In genomic region chr1:131092173-131092572, GRCm38 (mm10) we compare ENCODE assay signal across 24 mouse cellular contexts. TPM values are rescaled to one million over a fixed set of nuclear protein-coding genes. Genes with fewer than 3 reads are reported as not detected.
DNase-seq lines count a peak whose midpoint lies in the region; ATAC-seq and TF ChIP-seq lines count a peak whose summit lies in the region.
"Had no signal": no experiment of that assay in that cellular context is flagged by ENCODE, and none has a peak within 500 bp of the region (broad histone marks: within the 10 kb centered on the region; RNA-seq: fewer than 3 reads in every experiment).

No protein-coding gene starts in this region.

- ATAC-seq in heart, embryonic 11.5 days (replicated peaks; ENCODE audit: insufficient number of reproducible peaks, low FRiP score, low TSS enrichment), result no peak
- no peak for ATAC-seq in liver, postnatal 0 days
- no peak for ATAC-seq in liver, embryonic 11.5 days (replicated peaks; ENCODE audit: low FRiP score)
- no peak for ATAC-seq in heart, postnatal 0 days (ENCODE audit: insufficient read depth, low read depth)
- peak; percentile 23; the same call in 1 of the 2 replicates for ATAC-seq in neutrophil, adult 5-6 weeks (ENCODE audit: extremely low read depth, insufficient number of reproducible peaks, low FRiP score, poor library complexity, severe bottlenecking)
- no peak for ATAC-seq in forebrain, embryonic 16.5 days
- ATAC-seq: activated CD4-positive, CD25-positive, alpha-beta regulatory T cell, adult 4 months; forebrain, embryonic 13.5 days; midbrain, embryonic 16.5 days had no signal

- H3K27ac ChIP-seq in heart, embryonic 11.5 days (ENCODE audit: low read depth, low read length), result 0 out of 2 replicates have a peak overlapping the region, but pooled peaks have one; percentile 10
- H3K27ac ChIP-seq in liver, postnatal 0 days (ENCODE audit: low read depth), result peak overlapping the region; percentile 36; the same call in 1 of the 2 replicates
- H3K27ac ChIP-seq in liver, embryonic 11.5 days (ENCODE audit: low read depth, low read length), result no peak overlapping the region
- peak overlapping the region; percentile 92 for H3K27ac ChIP-seq in heart, postnatal 0 days (ENCODE audit: low read depth)
- H3K27ac ChIP-seq in forebrain, embryonic 16.5 days (ENCODE audit: low read length), result no peak overlapping the region
- H3K27ac ChIP-seq: embryonic facial prominence, embryonic 13.5 days; forebrain, embryonic 13.5 days; hindbrain, embryonic 14.5 days; kidney, postnatal 0 days; limb, embryonic 10.5 days; midbrain, embryonic 10.5 days had no signal

- no peak for TF ChIP-seq CTCF in liver, postnatal 0 days (IDR thresholded peaks at IDR 0.05; ENCODE audit: low read depth)
- no peak for TF ChIP-seq CTCF in heart, postnatal 0 days (IDR thresholded peaks at IDR 0.05; ENCODE audit: low read depth)

- no peaks in the 10 kb centered on the region for H3K36me3 ChIP-seq in heart, embryonic 11.5 days (ENCODE audit: control insufficient read depth, insufficient read depth, low read length)
- no peaks in the 10 kb centered on the region for H3K36me3 ChIP-seq in liver, postnatal 0 days (replicated peaks; ENCODE audit: insufficient read depth, low read length)
- H3K36me3 ChIP-seq in liver, embryonic 11.5 days (ENCODE audit: control insufficient read depth, insufficient read depth, low read length), result peaks cover 2% of the 10 kb centered on the region; the same call in 1 of the 2 replicates
- H3K36me3 ChIP-seq in heart, postnatal 0 days (replicated peaks; ENCODE audit: control insufficient read depth, insufficient read depth, low read length), result no peaks in the 10 kb centered on the region
- no peaks in the 10 kb centered on the region for H3K36me3 ChIP-seq in forebrain, embryonic 16.5 days (ENCODE audit: control insufficient read depth, insufficient read depth)
- H3K36me3 ChIP-seq: embryonic facial prominence, embryonic 13.5 days had no signal

- no peaks in the 10 kb centered on the region for H3K27me3 ChIP-seq in heart, embryonic 11.5 days (ENCODE audit: control insufficient read depth, insufficient read depth, low read length)
- H3K27me3 ChIP-seq in liver, postnatal 0 days (ENCODE audit: insufficient read depth, low read length), result no peaks in the 10 kb centered on the region
- H3K27me3 ChIP-seq in liver, embryonic 11.5 days (replicated peaks; ENCODE audit: control insufficient read depth, insufficient read depth, low read length), result no peaks in the 10 kb centered on the region
- H3K27me3 ChIP-seq in heart, postnatal 0 days (ENCODE audit: control insufficient read depth, insufficient read depth, low read length), result no peaks in the 10 kb centered on the region
- H3K27me3 ChIP-seq in forebrain, embryonic 16.5 days (replicated peaks; ENCODE audit: control insufficient read depth, insufficient read depth, low read length), result no peaks in the 10 kb centered on the region
- H3K27me3 ChIP-seq: embryonic facial prominence, embryonic 13.5 days; forebrain, embryonic 13.5 days had no signal

- no peak for DNase-seq in heart, postnatal 4 days
- no peak for DNase-seq in liver, postnatal 0 days
- no peak for DNase-seq in liver, embryonic 11.5 days (ENCODE audit: low spot score)
- DNase-seq in heart, postnatal 0 days (ENCODE audit: low spot score), result no peak
- DNase-seq: adrenal gland, adult 8-10 months; cerebellum, adult 8-10 months; cerebellum, postnatal 36 days; embryo, embryonic 11 days; liver; lung, adult 2 months; thymus, adult 2 months had no signal

- H3K9me3 ChIP-seq in heart, embryonic 11.5 days (replicated peaks; ENCODE audit: control insufficient read depth, low read length), result no peaks in the 10 kb centered on the region
- no peaks in the 10 kb centered on the region for H3K9me3 ChIP-seq in liver, postnatal 0 days (ENCODE audit: low read length)
- H3K9me3 ChIP-seq in liver, embryonic 11.5 days (ENCODE audit: control insufficient read depth, low read length), result no peaks in the 10 kb centered on the region
- no peaks in the 10 kb centered on the region for H3K9me3 ChIP-seq in heart, postnatal 0 days (replicated peaks; ENCODE audit: control insufficient read depth, low read length)
- H3K9me3 ChIP-seq in forebrain, embryonic 16.5 days (ENCODE audit: control insufficient read depth, low read length), result no peaks in the 10 kb centered on the region
- H3K9me3 ChIP-seq: embryonic facial prominence, embryonic 13.5 days; forebrain, embryonic 13.5 days; limb, embryonic 10.5 days; midbrain, embryonic 10.5 days had no signal

- no peak overlapping the region for H3K4me3 ChIP-seq in heart, embryonic 11.5 days (ENCODE audit: low read depth, low read length)
- H3K4me3 ChIP-seq in liver, postnatal 0 days (ENCODE audit: low read depth, low read length), result no peak overlapping the region
- no peak overlapping the region for H3K4me3 ChIP-seq in liver, embryonic 11.5 days (ENCODE audit: low read depth, low read length)
- H3K4me3 ChIP-seq in heart, postnatal 0 days (ENCODE audit: low read depth, low read length), result no peak overlapping the region
- H3K4me3 ChIP-seq in forebrain, embryonic 16.5 days (replicated peaks; ENCODE audit: low read length), result no peak overlapping the region
- H3K4me3 ChIP-seq: embryonic facial prominence, embryonic 13.5 days; erythroblast, embryonic 14.5 days; forebrain, embryonic 13.5 days; limb, embryonic 10.5 days; midbrain, embryonic 10.5 days had no signal

- WGBS in heart, embryonic 11.5 days (ENCODE audit: insufficient replicate concordance), result 85% methylated on average over 3 of the region's 3 CpGs
- WGBS in liver, postnatal 0 days (ENCODE audit: insufficient replicate concordance), result 62% methylated on average over 3 of the region's 3 CpGs
- whole genome bisulfite sequencing in liver, embryonic 11.5 days, result 76% methylated on average over 3 of the region's 3 CpGs
- 74% methylated on average over 3 of the region's 3 CpGs for WGBS in heart, postnatal 0 days
- 77% methylated on average over 3 of the region's 3 CpGs for WGBS in forebrain, embryonic 16.5 days

- H3K9ac ChIP-seq in heart, embryonic 11.5 days (ENCODE audit: low read depth, low read length), result no peak overlapping the region
- no peak overlapping the region for H3K9ac ChIP-seq in liver, postnatal 0 days (replicated peaks)
- no peak overlapping the region for H3K9ac ChIP-seq in liver, embryonic 11.5 days (ENCODE audit: low read depth, low read length)
- no peak overlapping the region for H3K9ac ChIP-seq in heart, postnatal 0 days (replicated peaks; ENCODE audit: low read depth, low read length)
- no peak overlapping the region for H3K9ac ChIP-seq in forebrain, embryonic 16.5 days (replicated peaks; ENCODE audit: low read depth, low read length)
- H3K9ac ChIP-seq: embryonic facial prominence, embryonic 13.5 days; forebrain, embryonic 13.5 days; hindbrain, embryonic 14.5 days had no signal

- H3K4me1 ChIP-seq in heart, embryonic 11.5 days (ENCODE audit: control insufficient read depth, insufficient read depth, low read length), result peaks cover 88% of the 10 kb centered on the region
- peaks cover 75% of the 10 kb centered on the region for H3K4me1 ChIP-seq in liver, postnatal 0 days (ENCODE audit: insufficient read depth)
- H3K4me1 ChIP-seq in liver, embryonic 11.5 days (replicated peaks; ENCODE audit: control insufficient read depth, insufficient read depth, low read length), result peaks cover 50% of the 10 kb centered on the region
- H3K4me1 ChIP-seq in heart, postnatal 0 days (ENCODE audit: control insufficient read depth, insufficient read depth), result peaks cover 81% of the 10 kb centered on the region
- H3K4me1 ChIP-seq in forebrain, embryonic 16.5 days (replicated peaks; ENCODE audit: control insufficient read depth, insufficient read depth, low read length), result peaks cover 44% of the 10 kb centered on the region

- no peak overlapping the region; the same call in 1 of the 2 replicates for H3K4me2 ChIP-seq in heart, embryonic 11.5 days
- no peak overlapping the region for H3K4me2 ChIP-seq in liver, postnatal 0 days (ENCODE audit: low read depth, low read length)
- H3K4me2 ChIP-seq in liver, embryonic 11.5 days, result no peak overlapping the region
- H3K4me2 ChIP-seq in heart, postnatal 0 days (ENCODE audit: low read depth, low read length), result no peak overlapping the region; the same call in 1 of the 2 replicates
- H3K4me2 ChIP-seq in forebrain, embryonic 16.5 days (ENCODE audit: low read length), result no peak overlapping the region
- H3K4me2 ChIP-seq: embryonic facial prominence, embryonic 13.5 days; forebrain, embryonic 13.5 days; hindbrain, embryonic 14.5 days had no signal

- no peak for TF ChIP-seq EP300 in liver, postnatal 0 days (IDR thresholded peaks at IDR 0.05; ENCODE audit: low read depth)
- no peak for TF ChIP-seq EP300 in heart, postnatal 0 days (IDR thresholded peaks at IDR 0.05; ENCODE audit: low read depth)

RNA-seq across cellular contexts. Expression of gene Mapkapk2, which starts 5.5 kb away (rescaled TPM):
- 51.4 and 57.6 TPM in 2 replicates for polyA plus RNA-seq in heart, embryonic 11.5 days (2014; fragmentation: Nextera tagmentation; extraction: Ambion mirVana)
- 100 to 1,000 TPM; 206 to 226 TPM for total RNA-seq in heart, postnatal 4 days (2021)
- polyA plus RNA-seq in liver, postnatal 0 days (2015; fragmentation: Nextera tagmentation; extraction: Ambion mirVana), result 18.3 and 19.6 TPM in 2 replicates
- 26.9 and 30.1 TPM in 2 replicates for polyA plus RNA-seq in liver, embryonic 11.5 days (2014; fragmentation: Nextera tagmentation; extraction: Ambion mirVana)
- total RNA-seq in heart, postnatal 0 days (2014; rRNA removed; ENCODE audit: low replicate concordance), result 302 and 348 TPM in 2 replicates
- 62.6 and 69.9 TPM in 2 replicates for polyA plus RNA-seq in heart, postnatal 0 days (2015; fragmentation: Nextera tagmentation; extraction: Ambion mirVana)
- total RNA-seq in neutrophil, adult 5-6 weeks (2017), result 103 and 112 TPM in 2 replicates
- 19.9 and 23.0 TPM in 2 replicates for polyA plus RNA-seq in forebrain, embryonic 16.5 days (2015; fragmentation: Nextera tagmentation; extraction: Ambion mirVana)

RNA-seq across cellular contexts. Expression of gene Dyrk3, which starts 46.0 kb away (rescaled TPM):
- polyA plus RNA-seq in heart, embryonic 11.5 days (2014; fragmentation: Nextera tagmentation; extraction: Ambion mirVana), result 3.7 and 4.0 TPM in 2 replicates
- total RNA-seq in heart, postnatal 4 days (2021), result 1 to 10 TPM; 1.2 to 1.7 TPM
- 9.5 and 10.3 TPM in 2 replicates for polyA plus RNA-seq in liver, postnatal 0 days (2015; fragmentation: Nextera tagmentation; extraction: Ambion mirVana)
- 11.7 and 16.2 TPM in 2 replicates for polyA plus RNA-seq in liver, embryonic 11.5 days (2014; fragmentation: Nextera tagmentation; extraction: Ambion mirVana)
- 1.3 and 1.4 TPM in 2 replicates for total RNA-seq in heart, postnatal 0 days (2014; rRNA removed; ENCODE audit: low replicate concordance)
- polyA plus RNA-seq in heart, postnatal 0 days (2015; fragmentation: Nextera tagmentation; extraction: Ambion mirVana), result 0.60 and 0.86 TPM in 2 replicates
- 1.2 and 1.7 TPM in 2 replicates for total RNA-seq in neutrophil, adult 5-6 weeks (2017)
- polyA plus RNA-seq in forebrain, embryonic 16.5 days (2015; fragmentation: Nextera tagmentation; extraction: Ambion mirVana), result 19.5 and 20.7 TPM in 2 replicates
- total RNA-seq: gastrocnemius, adult 8-10 months had no signal

Comparison
In these comparisons a context has a peak if more than half of its experiments do, and no peak if none do; other contexts are left out.
1. H3K27ac ChIP-seq: peak in heart, embryonic 11.5 days (single experiment), liver, postnatal 0 days (single experiment) and heart, postnatal 0 days (single experiment); none in liver, embryonic 11.5 days (single experiment) and forebrain, embryonic 16.5 days (single experiment).